8 mouse cellular contexts compared by ENCODE assay signal in the genomic region with DNA sequence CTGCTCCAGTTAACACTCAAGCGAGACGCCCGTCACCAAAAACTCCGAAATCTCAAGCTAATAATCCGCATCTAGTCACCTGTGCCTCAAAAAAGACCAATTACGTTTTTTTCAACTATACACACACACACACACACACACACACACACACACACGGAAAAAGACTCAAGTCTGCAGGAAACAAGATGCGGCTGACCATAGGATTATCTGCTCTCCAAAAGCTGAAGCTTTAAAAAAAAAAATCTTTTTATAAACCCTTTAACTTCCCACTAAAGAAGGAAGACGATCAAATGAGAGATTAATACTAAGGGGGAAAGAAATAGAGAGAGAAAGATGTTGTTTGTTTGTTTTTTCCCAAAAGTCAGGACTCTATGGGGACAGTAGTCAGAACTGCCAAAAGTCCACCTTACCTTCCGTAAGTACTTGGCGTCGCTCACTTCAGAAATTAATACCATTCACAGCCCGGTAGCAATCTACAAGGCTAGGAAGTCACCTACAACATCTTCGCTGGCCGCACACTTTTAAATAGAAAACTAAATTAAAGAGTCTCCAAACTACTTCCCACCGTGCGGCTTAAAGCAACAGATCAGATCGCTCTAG. TPM values are rescaled to one million over a fixed set of nuclear protein-coding genes. Genes with fewer than 3 reads are reported as not detected.
DNase-seq lines count a peak whose midpoint lies in the region; ATAC-seq and TF ChIP-seq lines count a peak whose summit lies in the region.

No protein-coding gene starts in this region.

- 1% methylated on average over 18 of the region's 18 CpGs for WGBS in kidney, embryonic 15.5 days
- WGBS in hindbrain, embryonic 11.5 days: 0% methylated on average over 18 of the region's 18 CpGs
- 2% methylated on average over 17 of the region's 18 CpGs for WGBS in midbrain, embryonic 13.5 days

- TF ChIP-seq POLR2A in brain, embryonic 14.5 days (IDR thresholded peaks at IDR 0.05; ENCODE audit: borderline replicate concordance, extremely low read depth, insufficient read depth, insufficient read length, poor library complexity, severe bottlenecking): no peak

- no peak for ATAC-seq in kidney, embryonic 15.5 days (replicated peaks; ENCODE audit: low FRiP score)
- ATAC-seq in hindbrain, embryonic 11.5 days (ENCODE audit: low FRiP score): no peak
- ATAC-seq in midbrain, embryonic 13.5 days: no peak
- ATAC-seq in inflammation-experienced regulatory T-cells, adult 6 months: no peak

- H3K4me3 ChIP-seq in kidney, embryonic 15.5 days (replicated peaks): peak overlapping the region; percentile 59
- H3K4me3 ChIP-seq in hindbrain, embryonic 11.5 days (ENCODE audit: low read depth, low read length): peak overlapping the region; percentile 39
- peak overlapping the region; percentile 41 for H3K4me3 ChIP-seq in midbrain, embryonic 13.5 days (replicated peaks)

- H3K9me3 ChIP-seq in kidney, embryonic 15.5 days (replicated peaks): no peaks in the 10 kb centered on the region
- H3K9me3 ChIP-seq in hindbrain, embryonic 11.5 days (ENCODE audit: control insufficient read depth, low read length): no peaks in the 10 kb centered on the region
- H3K9me3 ChIP-seq in midbrain, embryonic 13.5 days: no peaks in the 10 kb centered on the region

- peak overlapping the region; percentile 91 for H3K4me2 ChIP-seq in kidney, embryonic 15.5 days
- H3K4me2 ChIP-seq in hindbrain, embryonic 11.5 days (replicated peaks; ENCODE audit: low read depth, low read length): peak overlapping the region; percentile 60
- H3K4me2 ChIP-seq in midbrain, embryonic 13.5 days (replicated peaks): peak overlapping the region; percentile 69

- no peak for DNase-seq in kidney, postnatal 25 days
- DNase-seq in brain, embryonic 14.5 days (ENCODE audit: low read depth): peak; percentile 20
- peak; percentile 33 for DNase-seq in hindbrain, embryonic 11.5 days (ENCODE audit: low spot score)
- DNase-seq in ovary, postnatal 14 days (ENCODE audit: low spot score): no peak
- no peak for DNase-seq in left cerebral cortex, postnatal 36 days (ENCODE audit: low spot score in 2 of 2)

- intact Hi-C loops in left cerebral cortex, postnatal 36 days (cut with DNase I): no loop called here

- no peaks in the 10 kb centered on the region for H3K36me3 ChIP-seq in kidney, embryonic 15.5 days
- H3K36me3 ChIP-seq in hindbrain, embryonic 11.5 days (ENCODE audit: control insufficient read depth, insufficient read depth, low read length): no peaks in the 10 kb centered on the region
- no peaks in the 10 kb centered on the region for H3K36me3 ChIP-seq in midbrain, embryonic 13.5 days

- H3K9ac ChIP-seq in kidney, embryonic 15.5 days: peak overlapping the region; percentile 55
- no peak overlapping the region for H3K9ac ChIP-seq in hindbrain, embryonic 11.5 days (ENCODE audit: low read depth, low read length)
- H3K9ac ChIP-seq in midbrain, embryonic 13.5 days (replicated peaks): 0 out of 2 replicates have a peak overlapping the region, but pooled peaks have one; percentile 37

- H3K4me1 ChIP-seq in kidney, embryonic 15.5 days: peaks cover 28% of the 10 kb centered on the region
- peaks cover 4% of the 10 kb centered on the region; the same call in 1 of the 2 replicates for H3K4me1 ChIP-seq in hindbrain, embryonic 11.5 days (replicated peaks; ENCODE audit: control insufficient read depth, insufficient read depth, low read length)
- H3K4me1 ChIP-seq in midbrain, embryonic 13.5 days (replicated peaks): peaks cover 25% of the 10 kb centered on the region

- peak overlapping the region; percentile 96 for H3K27ac ChIP-seq in kidney, embryonic 15.5 days
- H3K27ac ChIP-seq in hindbrain, embryonic 11.5 days (ENCODE audit: low read depth, low read length): no peak overlapping the region
- H3K27ac ChIP-seq in midbrain, embryonic 13.5 days: no peak overlapping the region

- H3K27me3 ChIP-seq in kidney, embryonic 15.5 days: peaks cover 38% of the 10 kb centered on the region
- peaks cover 21% of the 10 kb centered on the region; the same call in 1 of the 2 replicates for H3K27me3 ChIP-seq in hindbrain, embryonic 11.5 days (ENCODE audit: control insufficient read depth, insufficient read depth, low read length)
- H3K27me3 ChIP-seq in midbrain, embryonic 13.5 days: peaks cover 66% of the 10 kb centered on the region

- TF ChIP-seq CTCF in brain, embryonic 14.5 days (IDR thresholded peaks at IDR 0.05; ENCODE audit: borderline replicate concordance, extremely low read depth, insufficient read depth, insufficient read length): no peak

RNA-seq across cellular contexts. Expression of a gene that starts 22.7 kb away (rescaled TPM):
- 60.6 and 64.7 TPM in 2 replicates for polyA plus RNA-seq in kidney, embryonic 15.5 days (2015; fragmentation: Nextera tagmentation; extraction: Ambion mirVana)
- 1.4 and 3.7 TPM in 2 replicates for polyA plus RNA-seq in brain, embryonic 14.5 days (2012; rRNA removed)
- polyA plus RNA-seq in hindbrain, embryonic 11.5 days (2014; fragmentation: Nextera tagmentation; extraction: Ambion mirVana): 6.7 and 8.6 TPM in 2 replicates
- 1.3 and 2.5 TPM in 2 replicates for polyA plus RNA-seq in midbrain, embryonic 13.5 days (2015; fragmentation: Nextera tagmentation; extraction: Ambion mirVana)
- 1 to 10 TPM; 1.4 to 1.8 TPM for total RNA-seq in left cerebral cortex, postnatal 36 days (2021)
- polyA plus RNA-seq in inflammation-experienced regulatory T-cells, adult 6 months (2017; shearing (Covaris generic)): 1 to 10 TPM in 2 of 3 experiments, under 1 TPM in 1; 0.71 to 8.2 (median 1.2) TPM

Comparison
In these comparisons a context has a peak if more than half of its experiments do, and no peak if none do; other contexts are left out.
1. DNase-seq: peak in brain, embryonic 14.5 days (single experiment) and hindbrain, embryonic 11.5 days (single experiment); none in kidney, postnatal 25 days (0 of 2), ovary, postnatal 14 days (single experiment) and left cerebral cortex, postnatal 36 days (0 of 2).
2. Peak in every context shown above with its lines, with median percentiles within 50 percentile points of each other: H3K4me2 ChIP-seq and H3K4me3 ChIP-seq.